Mouse (Mus musculus): ENCODE measurements around the gene 1700019D03Rik.
"Not testable (repeated sequence)": the region's sequence is repeated elsewhere in the genome, so short reads cannot be mapped to it uniquely, and the experiment has no call there.

Gene 1700019D03Rik

GRCm38 (mm10) chr1:52955102-52955501, 64.9 kb downstream of the 1700019D03Rik start:
- in situ Hi-C loops (cut with MboI, MseI): loop anchor here (10.0 kb wide), 1 partner anchor 310 kb away; no protein-coding TSS in a partner anchor

GRCm38 (mm10) chr1:52954456-52954855, 65.5 kb downstream of the 1700019D03Rik start:
- in situ Hi-C loops (cut with MboI, MseI): loop anchor here (10.0 kb wide), 1 partner anchor 310 kb away; no protein-coding TSS in a partner anchor

- in situ Hi-C loops (cut with MboI, MseI): loop anchor here (10.0 kb wide), 1 partner anchor 309 kb away; no protein-coding TSS in a partner anchor
These were observed 66.4 kb downstream of the 1700019D03Rik start for GRCm38 (mm10) chr1:52953548-52953947.

DNA sequence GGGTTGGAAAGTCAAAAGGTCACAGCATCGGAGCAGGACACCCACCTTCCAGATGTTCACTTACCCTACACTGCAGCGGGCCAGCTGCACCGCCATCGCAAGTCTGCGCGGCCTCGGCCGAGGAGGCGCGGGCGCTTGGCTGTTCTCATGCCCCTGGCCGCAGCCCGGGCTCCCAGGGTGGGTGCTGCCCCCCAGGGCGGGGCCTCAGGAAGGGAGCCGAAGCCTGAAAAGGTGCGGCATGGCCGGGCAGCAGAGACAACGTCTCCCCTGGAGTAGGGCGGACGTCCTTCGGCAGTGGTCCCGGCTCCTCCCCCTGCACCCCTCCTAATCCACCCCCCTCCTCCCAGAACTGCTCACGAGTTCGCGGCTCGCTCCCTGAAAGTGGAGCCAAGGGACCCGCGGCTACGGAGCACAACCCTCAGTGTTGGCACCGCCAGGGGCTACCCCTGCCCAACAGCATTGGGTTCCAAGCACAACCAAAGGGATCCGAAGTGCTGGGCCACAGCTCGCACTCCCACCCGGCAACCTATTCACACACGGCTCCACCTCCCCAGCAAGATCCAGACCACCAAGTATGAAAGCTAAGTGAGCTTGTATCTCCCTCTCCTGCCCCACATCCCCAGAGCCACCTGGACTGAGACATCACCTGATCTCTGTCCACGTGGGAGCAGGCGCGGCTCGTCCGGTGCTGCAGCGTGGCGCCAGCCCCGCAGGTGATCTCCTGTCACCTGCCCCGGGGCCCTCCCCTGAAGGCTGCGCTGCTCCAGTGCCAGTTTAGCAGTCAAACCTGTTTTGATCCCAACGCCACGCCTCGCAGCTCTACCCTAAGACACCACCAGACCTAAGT, 67.2 kb downstream of the 1700019D03Rik start:
- in situ Hi-C loops (cut with MboI, MseI): loop anchor here (10.0 kb wide), 1 partner anchor 308 kb away; no protein-coding TSS in a partner anchor

GRCm38 (mm10) chr1:52952143-52952542, 67.8 kb downstream of the 1700019D03Rik start:
- in situ Hi-C loops (cut with MboI, MseI): loop anchor here (10.0 kb wide), 1 partner anchor 307 kb away; no protein-coding TSS in a partner anchor

DNA sequence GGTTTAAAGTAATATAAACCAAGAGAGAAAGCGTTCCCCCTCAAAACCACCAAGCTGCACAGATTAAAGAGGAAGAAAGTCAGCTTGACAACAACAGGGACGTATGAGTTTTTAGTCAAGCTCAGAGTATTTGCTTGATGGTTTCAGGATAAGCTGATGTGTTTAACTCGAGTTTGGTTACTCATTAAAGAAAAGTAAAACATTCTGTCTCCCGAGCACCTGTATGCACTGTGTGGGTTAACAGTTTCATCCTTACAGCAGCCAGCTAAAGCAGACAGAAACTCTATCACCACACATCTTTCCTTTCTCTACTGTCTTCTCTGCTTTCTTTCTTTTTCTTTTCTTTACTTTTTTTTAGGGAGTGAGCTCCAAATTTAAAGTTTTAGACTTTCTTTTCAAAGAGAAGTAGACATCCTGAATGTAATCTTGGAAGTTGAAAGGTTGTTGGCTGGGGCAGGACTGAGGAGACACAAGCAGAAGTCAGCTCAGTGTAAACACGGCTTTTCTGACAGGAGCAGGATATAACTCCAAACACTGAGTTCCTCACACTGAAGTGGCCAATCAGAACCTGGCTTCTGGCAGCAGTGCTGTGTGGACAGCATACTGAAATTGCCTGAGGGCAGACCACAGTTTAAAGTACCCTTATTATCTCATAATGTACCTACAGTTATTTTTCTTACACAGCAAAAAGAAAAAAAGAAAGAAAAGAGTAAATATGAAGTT, 68.7 kb downstream of the 1700019D03Rik start:
- in situ Hi-C loops (cut with MboI, MseI): loop anchor here (10.0 kb wide), 1 partner anchor 307 kb away; no protein-coding TSS in a partner anchor

GRCm38 (mm10) chr1:52947895-52948294, 72.1 kb downstream of the 1700019D03Rik start:
- in situ Hi-C loops (cut with MboI, MseI): no loop called here

DNA sequence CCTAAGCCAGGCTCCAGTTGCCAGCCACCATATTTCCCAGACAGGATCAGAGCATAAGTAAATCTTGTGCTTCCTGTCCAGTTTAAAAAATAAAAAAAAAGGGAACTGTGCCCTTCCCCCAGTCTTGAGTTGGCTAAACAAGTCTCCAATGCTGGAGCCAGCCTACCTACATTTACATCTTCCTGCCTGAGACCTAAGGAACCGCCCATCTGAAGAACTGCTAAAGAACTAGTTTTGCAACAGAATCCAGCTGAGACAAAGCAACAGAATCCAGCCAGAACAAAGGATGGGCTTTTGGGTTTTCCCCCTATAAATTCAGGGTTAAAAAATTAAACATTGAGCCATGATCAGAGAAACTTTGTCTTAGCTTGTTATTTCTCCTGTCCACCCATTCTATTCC, 81.0 kb downstream of the 1700019D03Rik start:
- in situ Hi-C loops (cut with MboI, MseI): no loop called here

- in situ Hi-C loops (cut with MboI, MseI): no loop called here
These were observed 85.5 kb downstream of the 1700019D03Rik start for GRCm38 (mm10) chr1:52934494-52934893.

GRCm38 (mm10) chr1:52924482-52924881, 95.5 kb downstream of the 1700019D03Rik start:
- in situ Hi-C loops (cut with MboI, MseI): not testable (repeated sequence)

GRCm38 (mm10) chr1:52918897-52919296, 101.1 kb downstream of the 1700019D03Rik start:
- in situ Hi-C loops (cut with MboI, MseI): not testable (repeated sequence)

GRCm38 (mm10) chr1:52916655-52917054, 103.3 kb downstream of the 1700019D03Rik start:
- in situ Hi-C loops (cut with MboI, MseI): no loop called here

DNA sequence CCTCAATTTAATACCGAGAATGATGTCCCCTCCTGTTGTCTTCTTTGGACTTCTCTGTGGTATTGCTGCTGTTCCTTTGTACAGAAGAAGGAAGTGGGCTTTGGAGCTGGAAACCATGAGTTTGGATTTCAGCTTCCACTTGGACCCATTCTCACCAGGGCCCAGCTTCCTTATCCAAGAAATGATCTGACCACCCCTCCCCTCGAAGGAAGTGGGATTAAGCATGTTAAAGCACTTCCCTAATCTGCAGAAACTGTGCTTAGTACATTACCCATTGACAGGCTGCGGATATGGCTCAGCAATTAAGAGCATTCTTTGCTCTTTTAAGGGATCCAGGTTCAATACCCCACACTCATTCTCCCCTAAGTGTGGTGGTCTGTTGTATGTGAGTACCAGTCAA, 110.2 kb downstream of the 1700019D03Rik start:
- in situ Hi-C loops (cut with MboI, MseI): no loop called here

DNA sequence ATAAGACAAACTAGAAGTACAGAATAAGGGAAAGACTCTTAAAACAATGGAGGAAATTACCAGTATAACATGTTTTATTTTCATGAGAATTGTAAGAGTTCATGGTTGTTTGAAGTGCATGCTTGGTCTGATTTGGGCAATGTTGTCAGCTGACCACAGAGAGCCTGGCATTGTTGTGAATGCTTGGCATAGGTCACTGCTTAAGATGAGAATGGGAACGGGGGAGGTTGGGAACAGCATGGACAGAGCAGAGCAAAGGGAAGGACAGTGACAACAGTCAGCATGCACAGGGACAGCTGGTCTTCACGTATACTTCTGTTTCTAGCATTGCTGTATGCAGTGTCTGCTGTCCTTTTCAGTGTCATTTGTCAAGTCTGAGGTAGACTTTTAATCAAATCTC, 135.8 kb downstream of the 1700019D03Rik start:
- in situ Hi-C loops (cut with MboI, MseI): no loop called here
